Mouse (Mus musculus): ENCODE measurements at regions not wholly inside any gene's neighbourhood (a gene's known extent, or its start where the extent isn't known, plus 50 kb on each side); places are given as distances from the start of the nearest gene placed in this dataset.
A peak's percentile ranks its signal among the peaks of the same experiment; 100 is the strongest.

DNA sequence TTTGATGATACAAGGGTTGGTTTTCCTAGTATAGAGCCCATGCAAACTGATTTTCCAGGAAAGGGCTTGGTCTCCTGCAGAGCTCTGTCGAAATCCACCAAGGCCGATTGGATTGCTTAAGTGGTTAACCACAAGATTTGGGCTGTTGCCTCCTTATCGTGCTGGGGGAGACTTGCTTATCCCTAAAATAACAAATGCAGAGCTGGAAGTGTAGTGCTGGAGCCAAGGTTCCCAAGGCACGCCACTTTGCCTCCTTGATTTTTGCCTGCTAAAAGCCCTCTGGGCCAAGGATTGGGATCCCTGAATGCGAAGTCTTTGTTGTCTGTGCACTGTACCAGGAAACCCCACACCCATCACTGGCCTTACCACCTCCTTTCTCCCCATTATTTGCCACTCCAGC, 52.8 kb upstream of the Tmem178 start:
- H3K4me2 ChIP-seq, result no peak overlapping the region
- peaks cover 14% of the 10 kb centered on the region for H3K4me1 ChIP-seq
- no peak for ATAC-seq
- H3K27ac ChIP-seq, result no peak overlapping the region
- H3K9me3 ChIP-seq (replicated peaks), result no peaks in the 10 kb centered on the region
- no peak overlapping the region for H3K9ac ChIP-seq
- WGBS, result 76% methylated on average over 5 of the region's 5 CpGs
- no peak overlapping the region for H3K4me3 ChIP-seq
- H3K27me3 ChIP-seq, result no peaks in the 10 kb centered on the region
- H3K36me3 ChIP-seq (ENCODE audit: poor library complexity, severe bottlenecking), result no peaks in the 10 kb centered on the region

DNA sequence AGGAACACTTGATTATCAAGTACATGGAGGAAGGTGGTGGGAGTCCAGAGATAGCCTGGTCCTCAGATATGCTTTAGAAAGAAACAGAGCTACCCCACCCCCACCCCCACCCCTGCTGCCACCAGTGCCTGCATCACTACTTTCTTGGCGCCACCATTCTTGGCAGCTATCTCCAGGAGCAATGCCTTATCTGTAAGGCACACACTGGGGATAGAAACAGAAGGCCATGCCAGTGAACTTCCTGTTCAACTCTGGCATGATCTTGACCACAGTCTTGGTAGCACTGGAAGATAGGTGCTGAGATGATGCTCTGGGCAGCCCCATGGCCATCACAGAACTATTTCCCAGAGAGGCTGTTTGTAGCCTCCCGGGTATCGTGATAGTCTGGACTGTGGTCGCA, 55.3 kb upstream of the Tmem178 start:
- ATAC-seq, result no peak
- Histone ChIP-seq H3K27ac (no peak overlapping the region), H3K4me3 (no peak overlapping the region), H3K4me1 (peaks cover 20% of the 10 kb centered on the region), H3K4me2 (no peak overlapping the region), H3K9me3 (replicated peaks) (no peaks in the 10 kb centered on the region), H3K27me3 (no peaks in the 10 kb centered on the region), H3K36me3 (ENCODE audit: poor library complexity, severe bottlenecking) (no peaks in the 10 kb centered on the region), H3K9ac (no peak overlapping the region)
- 96% methylated on average over 4 of the region's 4 CpGs for WGBS

DNA sequence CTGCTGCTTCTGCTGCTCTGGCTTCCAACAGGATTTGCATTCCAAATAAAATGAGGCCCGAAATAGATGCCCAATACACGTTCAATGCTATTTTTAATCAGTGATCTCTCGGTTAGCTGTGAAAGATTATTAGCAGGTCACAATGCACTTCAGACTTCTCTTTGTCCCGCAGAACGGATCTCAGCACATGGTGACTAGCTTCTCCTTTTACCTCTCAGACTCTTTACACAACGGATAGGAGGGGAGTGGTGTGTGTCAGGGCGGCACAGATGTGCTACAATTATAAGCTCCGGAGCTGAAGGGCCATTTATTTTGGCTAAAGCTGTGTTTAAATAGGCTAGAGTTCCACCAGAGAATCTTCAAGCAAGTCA, 56.7 kb upstream of the Tmem178 start:
- Histone ChIP-seq H3K9ac (0 out of 2 replicates have a peak overlapping the region, but pooled peaks have one; percentile 18), H3K27me3 (no peaks in the 10 kb centered on the region), H3K36me3 (ENCODE audit: poor library complexity, severe bottlenecking) (no peaks in the 10 kb centered on the region), H3K4me1 (peaks cover 20% of the 10 kb centered on the region), H3K9me3 (replicated peaks) (no peaks in the 10 kb centered on the region), H3K4me2 (peak overlapping the region; percentile 43), H3K27ac (peak overlapping the region; percentile 76), H3K4me3 (no peak overlapping the region)
- ATAC-seq, result peak; percentile 37; the same call in 1 of the 2 replicates
- 2% methylated on average over 8 of the region's 8 CpGs for WGBS

DNA sequence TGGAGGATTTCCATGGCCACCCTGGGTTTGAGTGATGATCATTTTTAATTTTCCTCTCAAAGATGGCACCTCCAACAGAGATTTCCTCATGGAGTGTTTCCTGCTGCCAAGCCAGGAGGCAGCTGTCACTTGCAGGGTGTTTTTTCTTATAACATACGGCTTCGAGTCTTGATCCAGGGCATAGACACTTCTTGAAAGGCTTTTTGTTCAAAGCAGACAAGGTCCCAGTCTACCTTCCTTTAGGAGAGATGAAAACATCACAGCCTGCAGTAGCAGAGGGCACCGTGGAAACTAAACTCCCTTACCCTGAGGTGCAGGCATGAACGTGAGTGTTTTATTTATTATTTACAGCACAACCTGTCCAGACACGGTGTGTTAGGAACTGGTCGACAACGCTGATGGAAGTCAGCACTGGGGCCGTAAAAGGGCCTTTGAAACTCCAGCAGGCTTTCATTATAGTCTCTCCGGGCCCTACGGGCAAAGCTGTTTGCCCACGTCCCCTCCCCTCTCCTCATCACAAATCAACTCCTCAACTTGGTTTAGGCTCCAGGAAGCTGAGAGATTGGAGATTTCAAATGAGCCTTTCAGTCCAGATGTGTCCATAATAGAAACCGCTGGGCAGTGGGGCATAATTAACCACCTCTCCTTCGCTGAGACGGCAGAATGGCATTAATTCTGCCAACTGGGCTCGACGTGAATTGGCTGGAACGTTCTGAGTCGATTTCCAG, 57.2 kb upstream of the Tmem178 start:
- H3K9me3 ChIP-seq (replicated peaks), result no peaks in the 10 kb centered on the region
- peaks cover 20% of the 10 kb centered on the region for H3K4me1 ChIP-seq
- H3K4me2 ChIP-seq, result peak overlapping the region; percentile 43
- H3K9ac ChIP-seq, result 0 out of 2 replicates have a peak overlapping the region, but pooled peaks have one; percentile 18
- 6% methylated on average over 18 of the region's 18 CpGs for WGBS
- H3K27ac ChIP-seq, result peak overlapping the region; percentile 76
- H3K27me3 ChIP-seq, result no peaks in the 10 kb centered on the region
- ATAC-seq, result peak; percentile 78
- H3K4me3 ChIP-seq, result no peak overlapping the region
- H3K36me3 ChIP-seq (ENCODE audit: poor library complexity, severe bottlenecking), result no peaks in the 10 kb centered on the region

DNA sequence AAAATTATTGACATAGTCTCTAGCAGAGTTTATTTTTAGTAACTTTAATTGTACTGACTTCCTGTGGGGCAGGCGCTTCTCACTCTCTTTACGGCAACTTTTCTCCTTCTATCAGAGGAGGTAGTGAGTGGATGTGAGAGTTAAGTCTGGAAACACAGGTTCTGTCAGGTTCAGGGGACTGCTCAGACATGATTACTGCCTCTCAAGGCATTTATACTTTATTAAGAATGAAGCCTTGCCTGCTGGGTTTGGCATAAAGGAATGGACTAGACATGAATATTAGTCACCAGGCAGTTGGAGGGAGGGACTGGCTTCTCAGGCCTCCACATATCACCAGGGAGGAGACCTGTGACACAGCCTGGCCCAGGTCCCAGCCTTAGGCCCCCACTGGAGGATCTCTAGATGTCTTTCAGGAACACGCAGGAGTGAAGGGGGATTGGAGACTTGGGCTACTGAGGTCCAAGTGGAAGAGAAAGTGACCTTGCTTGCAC, 58.2 kb upstream of the Tmem178 start:
- Histone ChIP-seq H3K4me1 (peaks cover 20% of the 10 kb centered on the region), H3K9me3 (replicated peaks) (no peaks in the 10 kb centered on the region), H3K4me3 (no peak overlapping the region), H3K4me2 (no peak overlapping the region), H3K27ac (no peak overlapping the region), H3K27me3 (no peaks in the 10 kb centered on the region), H3K36me3 (ENCODE audit: poor library complexity, severe bottlenecking) (no peaks in the 10 kb centered on the region), H3K9ac (no peak overlapping the region)
- WGBS, result 77% methylated on average over 3 of the region's 3 CpGs
- ATAC-seq, result no peak

DNA sequence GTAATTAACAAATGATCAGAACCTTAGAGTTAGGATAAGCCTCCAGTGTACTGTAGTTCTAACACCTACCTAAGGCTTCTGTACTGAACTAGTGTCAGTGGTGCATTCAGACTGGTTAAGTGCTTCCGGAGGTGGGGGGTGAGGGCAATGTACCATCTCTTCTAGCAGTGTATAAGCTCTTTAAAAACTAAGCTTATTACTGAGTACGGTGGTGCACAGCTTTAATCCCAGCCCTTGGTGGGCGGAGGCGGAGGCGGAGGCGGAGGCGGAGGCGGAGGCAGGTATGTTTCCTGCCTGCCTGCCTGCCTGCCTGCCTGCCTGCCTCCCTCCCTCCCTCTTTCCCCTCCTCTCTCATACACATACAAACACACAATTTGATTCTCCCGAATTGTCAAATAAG, 58.7 kb upstream of the Tmem178 start:
- Histone ChIP-seq H3K4me3 (no peak overlapping the region), H3K27ac (no peak overlapping the region), H3K9me3 (replicated peaks) (no peaks in the 10 kb centered on the region), H3K36me3 (ENCODE audit: poor library complexity, severe bottlenecking) (no peaks in the 10 kb centered on the region), H3K4me1 (peaks cover 20% of the 10 kb centered on the region), H3K9ac (no peak overlapping the region), H3K4me2 (no peak overlapping the region), H3K27me3 (no peaks in the 10 kb centered on the region)
- WGBS, result 86% methylated on average over 9 of the region's 9 CpGs
- ATAC-seq, result no peak

DNA sequence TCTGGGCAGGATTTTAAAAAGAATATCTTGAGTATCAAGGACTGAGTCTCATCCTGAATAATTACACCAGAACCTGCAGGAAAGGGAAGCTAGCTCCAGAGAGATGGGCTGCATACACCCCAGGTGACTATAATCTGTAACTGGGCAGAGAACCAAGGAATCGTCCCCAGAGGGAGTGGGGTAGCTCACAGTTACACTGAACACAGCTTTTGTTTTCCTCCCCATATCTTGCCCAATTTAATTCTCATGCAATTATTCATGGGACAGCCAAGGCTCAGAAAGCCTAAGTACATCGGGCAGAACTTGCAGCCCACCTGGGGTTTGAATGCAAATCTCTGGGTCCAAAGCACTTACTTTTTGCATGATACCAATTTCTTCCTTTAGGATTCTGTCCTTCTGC, 59.5 kb upstream of the Tmem178 start:
- Histone ChIP-seq H3K27ac (no peak overlapping the region), H3K9me3 (replicated peaks) (no peaks in the 10 kb centered on the region), H3K4me3 (no peak overlapping the region), H3K4me2 (no peak overlapping the region), H3K36me3 (ENCODE audit: poor library complexity, severe bottlenecking) (no peaks in the 10 kb centered on the region), H3K27me3 (no peaks in the 10 kb centered on the region), H3K9ac (no peak overlapping the region), H3K4me1 (peaks cover 20% of the 10 kb centered on the region)
- no peak for ATAC-seq
- 41% methylated on average over 2 of the region's 2 CpGs for WGBS

DNA sequence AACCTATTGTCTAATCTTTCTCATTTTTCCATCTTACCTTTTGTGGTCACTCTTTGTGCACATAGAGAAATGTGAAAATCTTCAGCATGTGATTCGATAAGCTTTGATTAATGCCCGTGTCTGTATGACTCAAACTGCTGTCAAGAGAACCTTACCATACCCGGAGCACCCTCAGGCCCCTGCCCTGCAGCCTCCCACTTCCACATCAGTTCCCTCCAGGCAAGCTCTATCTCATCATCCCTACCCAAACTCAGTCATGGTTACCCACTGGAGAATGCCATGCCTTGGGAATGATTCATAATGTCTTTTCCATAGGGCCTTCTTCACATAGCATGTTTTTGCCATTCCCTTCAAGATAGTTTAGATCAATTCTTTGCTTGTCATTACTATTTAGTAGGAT, 62.0 kb upstream of the Tmem178 start:
- Histone ChIP-seq H3K27me3 (no peaks in the 10 kb centered on the region), H3K9ac (no peak overlapping the region), H3K27ac (no peak overlapping the region), H3K4me2 (no peak overlapping the region), H3K9me3 (replicated peaks) (no peaks in the 10 kb centered on the region), H3K4me1 (peaks cover 14% of the 10 kb centered on the region), H3K36me3 (ENCODE audit: poor library complexity, severe bottlenecking) (no peaks in the 10 kb centered on the region), H3K4me3 (no peak overlapping the region)
- ATAC-seq, result no peak
- 93% methylated on average over 3 of the region's 3 CpGs for WGBS

DNA sequence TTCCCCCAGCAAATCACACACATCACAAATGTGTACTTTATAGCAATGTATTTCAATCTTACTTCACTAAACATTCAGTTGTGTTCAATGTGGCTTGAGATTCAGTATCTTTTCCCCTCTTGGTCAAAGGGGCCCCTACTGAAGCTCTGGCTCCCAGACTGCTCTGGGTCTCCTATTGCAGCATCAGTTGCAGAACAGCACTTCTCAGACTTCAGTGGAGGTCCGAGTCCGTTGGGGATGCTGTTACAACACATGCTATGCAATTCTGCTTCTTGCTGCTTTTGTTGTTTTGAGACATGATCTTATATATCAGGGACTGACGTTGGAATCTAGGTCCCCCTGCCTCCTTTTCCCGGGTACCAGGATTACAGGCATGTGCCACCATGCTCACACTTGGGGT, 64.1 kb upstream of the Tmem178 start:
- no peak overlapping the region for H3K4me3 ChIP-seq
- no peaks in the 10 kb centered on the region for H3K27me3 ChIP-seq
- 86% methylated on average over 4 of the region's 4 CpGs for WGBS
- H3K4me2 ChIP-seq, result no peak overlapping the region
- H3K4me1 ChIP-seq, result 0 out of 2 replicates have a peak, but pooled peaks cover 5% of the 10 kb centered on the region
- H3K9me3 ChIP-seq (replicated peaks), result no peaks in the 10 kb centered on the region
- H3K36me3 ChIP-seq (ENCODE audit: poor library complexity, severe bottlenecking), result no peaks in the 10 kb centered on the region
- H3K27ac ChIP-seq, result no peak overlapping the region
- ATAC-seq, result no peak
- H3K9ac ChIP-seq, result no peak overlapping the region

DNA sequence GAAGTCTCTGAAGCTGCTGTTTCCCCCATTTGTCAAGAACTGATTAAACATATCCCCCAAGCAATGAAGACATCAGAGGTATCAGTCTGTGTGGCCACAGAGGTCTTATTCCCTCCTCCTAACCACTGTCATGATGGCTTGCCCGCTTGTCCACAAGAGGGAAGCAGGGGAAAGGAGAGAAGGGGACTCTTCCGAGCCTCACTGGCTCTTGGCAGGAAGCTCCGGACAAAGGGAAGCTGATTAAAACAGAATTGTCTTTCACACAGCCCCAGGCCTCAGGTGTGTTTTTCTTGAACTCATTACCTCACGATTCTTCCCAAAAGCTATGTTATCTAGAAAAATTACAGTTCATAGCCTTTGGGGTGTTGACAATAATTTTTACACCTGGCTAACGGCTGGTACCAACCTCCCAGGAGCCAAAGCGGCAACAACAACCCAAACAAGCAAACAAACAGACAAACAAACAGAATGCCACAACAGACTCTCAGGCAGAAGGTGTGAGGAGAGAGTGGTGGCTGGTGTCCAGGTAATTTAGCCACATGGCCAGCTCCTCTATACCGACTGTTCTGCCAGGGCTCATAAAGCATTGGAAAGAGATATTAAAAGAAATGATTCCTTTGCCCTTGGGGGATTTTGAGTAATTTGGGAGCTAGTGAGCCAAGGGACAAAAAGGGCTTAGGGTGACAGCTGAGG, 68.9 kb upstream of the Tmem178 start:
- 39% methylated on average over 7 of the region's 7 CpGs for WGBS
- no peak for ATAC-seq
- Histone ChIP-seq H3K9ac (no peak overlapping the region), H3K9me3 (replicated peaks) (no peaks in the 10 kb centered on the region), H3K4me1 (peaks cover 12% of the 10 kb centered on the region; the same call in 1 of the 2 replicates), H3K36me3 (ENCODE audit: poor library complexity, severe bottlenecking) (no peaks in the 10 kb centered on the region), H3K27me3 (no peaks in the 10 kb centered on the region), H3K4me3 (no peak overlapping the region), H3K27ac (no peak overlapping the region), H3K4me2 (no peak overlapping the region)

DNA sequence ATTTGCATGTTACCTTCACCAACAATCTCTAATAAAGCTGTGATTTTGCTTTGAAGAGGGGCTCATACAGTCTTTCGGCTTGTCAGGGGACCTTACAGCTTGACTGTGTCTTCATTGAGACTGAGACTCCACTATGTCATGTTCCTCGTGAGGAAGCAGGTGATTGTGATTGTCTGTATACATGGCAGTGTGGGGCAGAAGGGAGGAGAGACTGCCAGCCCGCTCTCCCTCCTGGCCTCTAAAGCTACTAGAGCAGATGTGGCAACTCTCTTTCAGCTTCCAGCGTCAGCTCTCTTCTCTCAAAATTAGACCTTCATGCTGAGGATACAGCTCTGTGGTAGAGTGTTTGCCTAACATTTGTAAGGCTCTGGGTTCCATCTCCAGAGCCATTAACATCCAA, 73.5 kb upstream of the Tmem178 start:
- Histone ChIP-seq H3K4me3 (no peak overlapping the region), H3K4me2 (no peak overlapping the region), H3K9ac (no peak overlapping the region), H3K4me1 (peaks cover 12% of the 10 kb centered on the region; the same call in 1 of the 2 replicates), H3K27ac (no peak overlapping the region), H3K27me3 (no peaks in the 10 kb centered on the region), H3K9me3 (replicated peaks) (no peaks in the 10 kb centered on the region), H3K36me3 (ENCODE audit: poor library complexity, severe bottlenecking) (no peaks in the 10 kb centered on the region)
- no peak for ATAC-seq
- WGBS, result 79% methylated on average over 4 of the region's 4 CpGs

DNA sequence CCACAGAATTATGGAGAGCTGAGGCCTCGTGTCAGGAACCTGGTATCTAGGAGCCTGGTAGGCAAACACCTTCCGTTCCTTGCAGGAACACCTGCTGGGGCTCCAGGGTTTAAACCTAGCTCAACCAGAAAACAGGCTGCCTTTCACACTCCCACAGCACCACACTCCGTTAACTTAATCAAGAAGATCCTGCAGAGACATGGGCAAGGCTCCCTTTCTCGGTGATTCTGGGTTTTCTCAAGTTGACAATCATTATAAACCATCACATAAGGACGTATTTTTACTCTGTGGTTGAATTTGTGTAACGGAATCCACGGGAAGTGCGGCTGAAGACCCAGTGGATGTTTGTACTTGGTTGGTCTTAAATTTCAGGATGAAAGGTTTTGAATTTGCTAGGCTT, 82.1 kb upstream of the Tmem178 start:
- Histone ChIP-seq H3K9ac (no peak overlapping the region), H3K4me1 (no peaks in the 10 kb centered on the region), H3K4me2 (no peak overlapping the region), H3K9me3 (replicated peaks) (no peaks in the 10 kb centered on the region), H3K27ac (no peak overlapping the region), H3K4me3 (no peak overlapping the region), H3K36me3 (ENCODE audit: poor library complexity, severe bottlenecking) (no peaks in the 10 kb centered on the region), H3K27me3 (no peaks in the 10 kb centered on the region)
- WGBS, result 92% methylated on average over 8 of the region's 8 CpGs
- ATAC-seq, result no peak
